Mouse (Mus musculus) C2C12 (cell line): ENCODE measurements around the gene Zfp738. TPM values are rescaled to one million over a fixed set of nuclear protein-coding genes. Genes with fewer than 3 reads are reported as not detected.
"Not testable (repeated sequence)": the region's sequence is repeated elsewhere in the genome, so short reads cannot be mapped to it uniquely, and the experiment has no call there.

Experiments used
- H3K27me3 ChIP-seq: one replicate; pipeline ENCODE4 v1.6.1; 2011; ENCODE audit not compliant: control insufficient read depth, insufficient read depth, insufficient read length
- H3K36me3 ChIP-seq: one replicate; pipeline ENCODE4 v1.6.1; 2011; ENCODE audit not compliant: control insufficient read depth, insufficient read depth
- H3K4me3 ChIP-seq: one replicate; pipeline ENCODE4 v1.5.1; 2011; ENCODE audit warnings: mild to moderate bottlenecking, control low read depth; ENCODE audit not compliant: poor library complexity, insufficient read depth, severe bottlenecking
- H3K79me2 ChIP-seq: one replicate; pipeline ENCODE4 v1.6.1; 2011; ENCODE audit not compliant: control insufficient read depth, insufficient read depth
- H3K79me3 ChIP-seq: one replicate; pipeline ENCODE4 v1.6.1; 2011; ENCODE audit warnings: low read depth, control low read depth
- H3ac ChIP-seq: one replicate; pipeline ENCODE3; 2011; ENCODE audit warnings: low read depth; ENCODE audit not compliant: control insufficient read depth, insufficient read length
- CEBPB ChIP-seq: IDR thresholded peaks from one replicate; pipeline ENCODE4 v1.6.1; 2011; ENCODE audit warnings: low read depth, mild to moderate bottlenecking, control low read depth, moderate library complexity
- CTCF ChIP-seq: IDR thresholded peaks from one replicate; pipeline ENCODE4 v1.5.1; 2011; ENCODE audit not compliant: control insufficient read depth, insufficient read depth, insufficient read length
- FOSL1 ChIP-seq: IDR thresholded peaks from one replicate; pipeline ENCODE4 v1.8.0; 2011; ENCODE audit warnings: mild to moderate bottlenecking, low read length; ENCODE audit not compliant: poor library complexity, insufficient read depth, severe bottlenecking
- MAX ChIP-seq: IDR thresholded peaks from one replicate; pipeline ENCODE4 v1.6.1; 2011; ENCODE audit warnings: mild to moderate bottlenecking, control low read depth
- MYOD1 ChIP-seq: IDR thresholded peaks from one replicate; pipeline ENCODE4 v1.6.1; 2011; ENCODE audit warnings: low read depth; ENCODE audit not compliant: control insufficient read depth, insufficient read length
- MYOG ChIP-seq: IDR thresholded peaks from one replicate; pipeline ENCODE4 v1.6.1; 2011; ENCODE audit not compliant: control insufficient read depth, insufficient read length; ENCODE audit errors: extremely low read depth
- USF1 ChIP-seq: IDR thresholded peaks from one replicate; pipeline ENCODE4 v1.6.1; 2011; ENCODE audit warnings: low read depth, mild to moderate bottlenecking, control low read depth, moderate library complexity
- polyA plus RNA-seq: library from polyadenylated mRNA; unstranded; fragments of >200 nt; fragmentation: generic; extraction: Trizol; gene quantifications from one replicate; pipeline ENCODE4 v1.2.1, GENCODE M21; 2012; ENCODE audit warnings: missing spikeins

The Zfp738 gene
- polyA plus RNA-seq, 1 experiment = 0.73 TPM

GRCm38 (mm10) chr13:67723848-67724479 is 37.1 kb upstream of the Zfp738 start:
- no peak for TF ChIP-seq MYOG
- TF ChIP-seq MAX = peak; percentile 54
- TF ChIP-seq USF1 = peak; percentile 56
- TF ChIP-seq MYOD1 = no peak
- no peak for TF ChIP-seq FOSL1
- peak overlapping the region; percentile 48 for H3K4me3 ChIP-seq
- H3K79me2 ChIP-seq = peaks cover 15% of the 10 kb centered on the region
- H3ac ChIP-seq = peak overlapping the region; percentile 55
- peaks cover 7% of the 10 kb centered on the region for H3K79me3 ChIP-seq
- no peaks in the 10 kb centered on the region for H3K27me3 ChIP-seq
- H3K36me3 ChIP-seq = no peaks in the 10 kb centered on the region

GRCm38 (mm10) chr13:67683841-67684240 is 3.0 kb downstream of the Zfp738 start:
- H3K79me2 ChIP-seq, H3ac ChIP-seq, H3K4me3 ChIP-seq, H3K27me3 ChIP-seq, H3K79me3 ChIP-seq, H3K36me3 ChIP-seq: not testable (repeated sequence)

- Histone ChIP-seq H3K4me3 (peak overlapping the region; percentile 37), H3ac (peak overlapping the region; percentile 67)
- H3K27me3 ChIP-seq, H3K36me3 ChIP-seq, H3K79me2 ChIP-seq, H3K79me3 ChIP-seq: not testable (repeated sequence)
- TF ChIP-seq USF1 (peak; percentile 42), MAX (peak; percentile 97)
Measured at GRCm38 (mm10) chr13:67682959-67683735, 3.7 kb downstream of the Zfp738 start.

- Histone ChIP-seq H3K79me3 (no peaks in the 10 kb centered on the region), H3K79me2 (no peaks in the 10 kb centered on the region), H3K27me3 (no peaks in the 10 kb centered on the region), H3ac (no peak overlapping the region), H3K4me3 (no peak overlapping the region), H3K36me3 (no peaks in the 10 kb centered on the region)
- TF ChIP-seq CEBPB (no peak), CTCF (no peak), MYOG (no peak), USF1 (no peak), FOSL1 (no peak)
Measured at GRCm38 (mm10) chr13:67674902-67675301, 12.0 kb downstream of the Zfp738 start.

- H3K79me2 ChIP-seq = no peaks in the 10 kb centered on the region
- H3K79me3 ChIP-seq = no peaks in the 10 kb centered on the region
- no peak overlapping the region for H3ac ChIP-seq
- no peak overlapping the region for H3K4me3 ChIP-seq
- TF ChIP-seq USF1 (no peak), CEBPB (no peak), CTCF (no peak), MYOG (no peak), MAX (no peak), MYOD1 (no peak), FOSL1 (no peak)
- no peaks in the 10 kb centered on the region for H3K27me3 ChIP-seq
- no peaks in the 10 kb centered on the region for H3K36me3 ChIP-seq
Measured at GRCm38 (mm10) chr13:67652496-67652895, 34.4 kb downstream of the Zfp738 start.

GRCm38 (mm10) chr13:67637294-67638007 is 49.4 kb downstream of the Zfp738 start, which contains the start of the genes Gm49345 and Zfp729a:
Gm49345 (minus strand) TSS chr13:67637769.
Zfp729a (minus strand) TSS chr13:67637791.
- no peaks in the 10 kb centered on the region for H3K79me3 ChIP-seq
- peak within 1 kb of the TSS; percentile 81 for H3ac ChIP-seq
- H3K79me2 ChIP-seq = peaks cover 9% of the 10 kb centered on the region
- peak within 1 kb of the TSS; percentile 38 for H3K4me3 ChIP-seq
- H3K27me3 ChIP-seq = no peaks in the 10 kb centered on the region
- TF ChIP-seq USF1 (peak; percentile 69), MYOG (no peak), MAX (peak; percentile 92), CEBPB (no peak), CTCF (no peak)
- no peaks in the 10 kb centered on the region for H3K36me3 ChIP-seq
